Mouse (Mus musculus): ENCODE results near the gene Fgr. TPM values are rescaled to one million over a fixed set of nuclear protein-coding genes. Genes with fewer than 3 reads are reported as not detected.

Fgr gene
- polyA plus RNA-seq, 1 experiment from 2014 or later, result 0.06 TPM

DNA sequence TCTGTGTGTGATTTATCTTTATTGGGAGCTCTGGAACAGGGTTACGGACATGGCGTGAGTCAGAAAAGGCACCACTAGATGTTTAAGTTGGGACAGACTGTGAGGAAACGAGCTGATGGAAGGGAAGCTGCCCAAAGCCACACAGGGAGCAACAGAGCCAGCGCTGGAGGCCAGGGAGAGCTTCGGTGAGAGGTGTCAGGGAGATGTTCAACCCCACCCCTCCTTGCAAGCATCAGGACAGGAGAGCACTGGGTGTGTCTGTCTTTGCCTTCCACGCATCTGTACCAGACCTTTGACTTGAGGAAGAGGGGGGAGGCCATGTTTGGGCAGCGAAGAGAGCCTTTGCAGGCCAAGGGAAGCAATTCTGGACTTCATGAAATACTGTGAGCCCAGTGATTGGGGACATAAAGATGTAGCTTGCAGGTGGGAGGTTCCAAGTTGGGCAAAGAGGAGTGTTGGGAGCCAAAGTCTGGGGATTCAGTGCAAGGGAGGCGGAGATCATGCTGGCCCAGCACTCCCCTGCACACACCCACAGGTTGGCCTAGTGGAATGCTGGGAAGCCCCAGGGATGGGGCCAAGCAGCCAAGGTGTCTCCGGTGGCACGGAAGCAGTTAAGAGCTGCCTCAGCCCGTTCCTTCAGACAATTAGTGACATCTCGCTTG is 72.9 kb downstream of the Fgr start:
- Histone ChIP-seq H3K36me3 (no peaks in the 10 kb centered on the region), H3K9me3 (no peaks in the 10 kb centered on the region), H3K4me3 (no peak overlapping the region), H3K4me1 (peaks cover 98% of the 10 kb centered on the region), H3K27ac (replicated peaks) (peak overlapping the region; percentile 80), H3K4me2 (replicated peaks) (peak overlapping the region; percentile 5; the same call in 1 of the 2 replicates), H3K9ac (replicated peaks) (0 out of 2 replicates have a peak overlapping the region, but pooled peaks have one; percentile 13), H3K27me3 (no peaks in the 10 kb centered on the region)
- WGBS, result 34% methylated on average over 12 of the region's 12 CpGs
- ATAC-seq (replicated peaks), result no peak

GRCm38 (mm10) chr4:133047353-133048105 is 73.6 kb downstream of the Fgr start:
- Histone ChIP-seq H3K9ac (replicated peaks) (peak overlapping the region; percentile 13; the same call in 1 of the 2 replicates), H3K27me3 (no peaks in the 10 kb centered on the region), H3K27ac (replicated peaks) (peak overlapping the region; percentile 80), H3K4me3 (no peak overlapping the region), H3K4me2 (replicated peaks) (peak overlapping the region; percentile 5; the same call in 1 of the 2 replicates), H3K36me3 (no peaks in the 10 kb centered on the region), H3K4me1 (peaks cover 98% of the 10 kb centered on the region), H3K9me3 (no peaks in the 10 kb centered on the region)
- WGBS, result 11% methylated on average over 15 of the region's 16 CpGs
- no peak for ATAC-seq (replicated peaks)

- peaks cover 81% of the 10 kb centered on the region for H3K4me1 ChIP-seq
- 54% methylated on average over 19 of the region's 19 CpGs for WGBS
- H3K27ac ChIP-seq (replicated peaks), result peak overlapping the region; percentile 80
- 0 out of 2 replicates have a peak, but pooled peaks have one; percentile 9 for ATAC-seq (replicated peaks)
- H3K4me3 ChIP-seq, result no peak overlapping the region
- no peaks in the 10 kb centered on the region for H3K9me3 ChIP-seq
- H3K4me2 ChIP-seq (replicated peaks), result no peak overlapping the region
- no peak overlapping the region for H3K9ac ChIP-seq (replicated peaks)
- H3K27me3 ChIP-seq, result no peaks in the 10 kb centered on the region
- no peaks in the 10 kb centered on the region for H3K36me3 ChIP-seq
Measured at GRCm38 (mm10) chr4:133049071-133049920, 75.4 kb downstream of the Fgr start.

GRCm38 (mm10) chr4:133050196-133050836 is 76.4 kb downstream of the Fgr start:
- Histone ChIP-seq H3K4me1 (peaks cover 71% of the 10 kb centered on the region), H3K9me3 (no peaks in the 10 kb centered on the region), H3K27ac (replicated peaks) (no peak overlapping the region), H3K36me3 (no peaks in the 10 kb centered on the region), H3K27me3 (no peaks in the 10 kb centered on the region), H3K9ac (replicated peaks) (no peak overlapping the region), H3K4me3 (no peak overlapping the region), H3K4me2 (replicated peaks) (no peak overlapping the region)
- 74% methylated on average over 9 of the region's 9 CpGs for WGBS
- ATAC-seq (replicated peaks), result no peak

DNA sequence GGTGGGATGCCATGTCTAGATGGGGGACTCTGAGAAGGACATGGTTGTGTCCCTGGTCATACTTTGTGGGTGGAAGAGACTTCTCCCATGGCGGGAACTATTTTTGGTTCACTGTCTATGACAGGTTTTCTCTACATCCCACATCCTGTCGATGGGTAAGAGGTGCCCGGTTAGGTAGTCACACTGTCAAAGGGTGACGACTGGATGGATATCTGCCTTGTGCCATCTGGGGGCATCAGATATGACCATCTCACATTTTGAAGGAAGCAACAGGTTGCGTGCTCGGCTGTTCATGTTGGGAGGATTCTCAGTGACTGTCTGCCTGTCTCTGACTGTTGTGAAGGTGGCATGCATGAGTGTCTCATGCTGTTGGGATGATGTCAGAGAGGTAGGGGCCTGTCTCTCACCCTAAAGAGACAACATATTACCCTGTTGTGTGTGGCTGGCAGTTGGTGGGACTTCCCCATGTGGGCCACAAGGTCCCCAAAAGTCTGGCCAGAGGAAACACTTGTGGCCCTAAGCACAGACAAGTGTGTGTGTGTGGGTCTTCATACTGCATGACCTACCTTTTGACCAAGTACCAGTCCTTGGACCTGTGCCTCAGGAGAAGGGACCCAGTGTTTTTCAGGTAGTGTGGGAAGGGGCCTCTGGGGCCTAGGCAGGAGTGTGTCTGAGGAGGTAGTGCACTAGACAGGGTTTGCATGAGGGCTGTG is 77.1 kb downstream of the Fgr start:
- Histone ChIP-seq H3K27me3 (no peaks in the 10 kb centered on the region), H3K36me3 (no peaks in the 10 kb centered on the region), H3K4me2 (replicated peaks) (no peak overlapping the region), H3K9ac (replicated peaks) (no peak overlapping the region), H3K9me3 (no peaks in the 10 kb centered on the region), H3K27ac (replicated peaks) (no peak overlapping the region), H3K4me3 (no peak overlapping the region), H3K4me1 (peaks cover 66% of the 10 kb centered on the region)
- 90% methylated on average over 6 of the region's 6 CpGs for WGBS
- no peak for ATAC-seq (replicated peaks)

DNA sequence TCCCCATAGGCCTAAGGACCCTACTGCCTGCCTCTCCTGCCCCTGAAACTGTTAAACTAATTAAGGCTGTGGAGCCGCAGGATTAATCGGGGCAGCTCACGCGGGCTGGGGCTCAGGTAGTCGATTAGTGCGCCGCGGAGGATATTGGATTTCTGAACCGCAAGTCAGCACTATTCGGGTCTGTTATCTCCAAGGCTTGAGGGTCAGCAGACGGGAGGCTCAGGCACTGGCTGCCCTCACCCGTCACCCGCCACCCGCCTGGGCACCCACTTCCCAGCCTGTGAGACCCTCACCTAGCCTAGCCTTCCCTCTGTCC is 77.6 kb downstream of the Fgr start:
- 0 out of 2 replicates have a peak overlapping the region, but pooled peaks have one; percentile 20 for H3K9ac ChIP-seq (replicated peaks)
- peaks cover 65% of the 10 kb centered on the region for H3K4me1 ChIP-seq

More for the DNA sequence above, 77.6 kb downstream of the Fgr start:
- 33% methylated on average over 14 of the region's 14 CpGs for WGBS
- Histone ChIP-seq H3K27ac (replicated peaks) (0 out of 2 replicates have a peak overlapping the region, but pooled peaks have one; percentile 16), H3K4me2 (replicated peaks) (no peak overlapping the region), H3K27me3 (no peaks in the 10 kb centered on the region), H3K9me3 (no peaks in the 10 kb centered on the region), H3K4me3 (no peak overlapping the region), H3K36me3 (no peaks in the 10 kb centered on the region)
- no peak for ATAC-seq (replicated peaks)

Other genes with a start within 250 kb of the Fgr start
- 3.4 and 3.6 TPM in 2 replicates for gene Xkr8, start 241.5 kb upstream of the Fgr start, polyA plus RNA-seq (2015; fragmentation: Nextera tagmentation; extraction: Ambion mirVana)
- gene Smpdl3b, start 216.8 kb upstream of the Fgr start, polyA plus RNA-seq (2015; fragmentation: Nextera tagmentation; extraction: Ambion mirVana), result 1.3 and 1.4 TPM in 2 replicates
- gene Rpa2, start 205.8 kb upstream of the Fgr start, polyA plus RNA-seq (2015; fragmentation: Nextera tagmentation; extraction: Ambion mirVana), result 63.2 and 69.4 TPM in 2 replicates
- 0.28 and 0.42 TPM in 2 replicates for gene Themis2, start 177.7 kb upstream of the Fgr start, polyA plus RNA-seq (2015; fragmentation: Nextera tagmentation; extraction: Ambion mirVana)
- gene Ppp1r8, start 130.9 kb upstream of the Fgr start, polyA plus RNA-seq (2015; fragmentation: Nextera tagmentation; extraction: Ambion mirVana), result 52.8 and 57.8 TPM in 2 replicates
- gene Stx12, start 89.6 kb upstream of the Fgr start, polyA plus RNA-seq (2015; fragmentation: Nextera tagmentation; extraction: Ambion mirVana), result 146 and 158 TPM in 2 replicates
- gene Fam76a, start 51.5 kb upstream of the Fgr start, polyA plus RNA-seq (2015; fragmentation: Nextera tagmentation; extraction: Ambion mirVana), result 51.2 and 52.4 TPM in 2 replicates
- 14.2 and 17.0 TPM in 2 replicates for gene Ahdc1, start 37.2 kb downstream of the Fgr start, polyA plus RNA-seq (2015; fragmentation: Nextera tagmentation; extraction: Ambion mirVana)
- 31.8 and 33.6 TPM in 2 replicates for gene Wasf2, start 156.4 kb downstream of the Fgr start, polyA plus RNA-seq (2015; fragmentation: Nextera tagmentation; extraction: Ambion mirVana)
- gene Cd164l2, start 238.0 kb downstream of the Fgr start, polyA plus RNA-seq (2015; fragmentation: Nextera tagmentation; extraction: Ambion mirVana), result 0.38 and 0.87 TPM in 2 replicates
- 0.48 and 0.55 TPM in 2 replicates for gene Gpr3, start 238.4 kb downstream of the Fgr start, polyA plus RNA-seq (2015; fragmentation: Nextera tagmentation; extraction: Ambion mirVana)

Measured in forebrain, embryonic 15.5 days (tissue).